Mouse (Mus musculus) megakaryocyte, embryonic 14.5 days (primary cell): Measurements from ENCODE around the gene Slc37a4.

ENCODE experiments used
- FLI1 ChIP-seq: IDR thresholded peaks from 2 replicates; pipeline ENCODE4 v1.6.1; 2012; ENCODE audit warnings: low read length, inconsistent platforms, mixed read lengths
- GATA1 ChIP-seq: IDR thresholded peaks from 3 replicates; pipeline ENCODE4 v1.6.1; 2012; ENCODE audit warnings: mixed read lengths, low read length, inconsistent platforms, borderline replicate concordance

DNA sequence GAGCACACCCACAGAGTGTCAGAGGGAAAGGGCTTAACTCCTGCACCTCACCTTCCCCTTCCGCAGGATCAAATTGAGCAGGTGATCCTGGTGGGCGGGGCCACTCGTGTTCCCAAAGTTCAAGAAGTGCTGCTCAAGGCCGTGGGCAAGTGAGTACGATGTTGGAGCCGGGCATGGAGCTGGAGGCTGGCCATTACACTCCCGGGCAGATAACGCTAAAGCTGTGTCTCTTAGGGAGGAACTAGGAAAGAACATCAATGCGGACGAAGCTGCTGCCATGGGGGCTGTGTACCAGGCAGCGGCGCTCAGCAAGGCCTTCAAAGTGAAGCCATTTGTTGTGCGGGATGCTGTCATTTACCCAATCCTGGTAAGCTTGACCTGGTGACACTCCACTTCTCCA is 12.1 kb upstream of the Slc37a4 start:
- TF ChIP-seq FLI1 (no peak), GATA1 (no peak)
